Mouse (Mus musculus) MN1 (cell line): ENCODE results near the gene Inpp4a.

Source experiments
- DNase-seq: peaks from one replicate; pipeline ENCODE4 v3.0.0-alpha.2; 2016; ENCODE audit warnings: low spot score

Inpp4a gene

GRCm38 (mm10) chr1:37323208-37323607, 23.5 kb downstream of the Inpp4a start:
- no peak for DNase-seq

- no peak for DNase-seq
Measured at GRCm38 (mm10) chr1:37324569-37324968, 24.9 kb downstream of the Inpp4a start.

- DNase-seq, result no peak
Measured at GRCm38 (mm10) chr1:37327311-37327710, 27.6 kb downstream of the Inpp4a start.

- no peak for DNase-seq
Measured at GRCm38 (mm10) chr1:37329132-37329531, 29.5 kb downstream of the Inpp4a start.

- DNase-seq, result no peak
Measured at GRCm38 (mm10) chr1:37329831-37330230, 30.2 kb downstream of the Inpp4a start.

- no peak for DNase-seq
Measured at GRCm38 (mm10) chr1:37332756-37333155, 33.1 kb downstream of the Inpp4a start.

- DNase-seq, result no peak
Measured at GRCm38 (mm10) chr1:37333741-37334440, 34.2 kb downstream of the Inpp4a start.

- DNase-seq, result no peak
Measured at GRCm38 (mm10) chr1:37336022-37336421, 36.4 kb downstream of the Inpp4a start.

- DNase-seq, result no peak
Measured at GRCm38 (mm10) chr1:37336794-37337193, 37.1 kb downstream of the Inpp4a start.

- no peak for DNase-seq
Measured at GRCm38 (mm10) chr1:37337273-37337672, 37.6 kb downstream of the Inpp4a start.

GRCm38 (mm10) chr1:37339144-37339543, 39.5 kb downstream of the Inpp4a start:
- DNase-seq, result no peak

GRCm38 (mm10) chr1:37341347-37341746, 41.7 kb downstream of the Inpp4a start:
- DNase-seq, result no peak

GRCm38 (mm10) chr1:37341914-37342313, 42.2 kb downstream of the Inpp4a start:
- DNase-seq, result peak; percentile 92

GRCm38 (mm10) chr1:37342524-37342923, 42.9 kb downstream of the Inpp4a start:
- DNase-seq, result no peak

GRCm38 (mm10) chr1:37343265-37343664, 43.6 kb downstream of the Inpp4a start:
- DNase-seq, result no peak

- DNase-seq, result no peak
Measured at GRCm38 (mm10) chr1:37344223-37344916, 44.7 kb downstream of the Inpp4a start.

- no peak for DNase-seq
Measured at GRCm38 (mm10) chr1:37347361-37348080, 47.9 kb downstream of the Inpp4a start.

- no peak for DNase-seq
Measured at GRCm38 (mm10) chr1:37350886-37351651, 51.4 kb downstream of the Inpp4a start.

- DNase-seq, result no peak
Measured at GRCm38 (mm10) chr1:37351961-37352360, 52.3 kb downstream of the Inpp4a start.

GRCm38 (mm10) chr1:37353456-37353855, 53.8 kb downstream of the Inpp4a start:
- DNase-seq, result no peak

- DNase-seq, result no peak
Measured at GRCm38 (mm10) chr1:37355492-37355891, 55.8 kb downstream of the Inpp4a start.

GRCm38 (mm10) chr1:37356305-37356704, 56.6 kb downstream of the Inpp4a start:
- DNase-seq, result no peak
